Mouse (Mus musculus) spleen, adult 2 months (tissue): ENCODE measurements around the gene Smap1. TPM values are rescaled to one million over a fixed set of nuclear protein-coding genes. Genes with fewer than 3 reads are reported as not detected.

ENCODE experiments used
- DNase-seq, 2 experiments: peaks; one replicate each; pipeline versions ENCODE4 v3.0.0 to v3.0.0-alpha.2; 2012 to 2021; ENCODE audit warnings: low spot score in 2 of 2, low read depth in 1 of 2
- H3K27ac ChIP-seq: fragments of 200-500 bp; 2 replicates; pipeline ENCODE4 v1.5.1; 2012; ENCODE audit warnings: low read length, inconsistent platforms; ENCODE audit not compliant: insufficient read depth
- H3K27me3 ChIP-seq: fragments of 200-500 bp; 2 replicates; pipeline ENCODE4 v1.6.1; 2012; ENCODE audit warnings: mild to moderate bottlenecking, moderate library complexity, low read length, inconsistent platforms; ENCODE audit not compliant: control insufficient read depth, insufficient read depth
- H3K36me3 ChIP-seq: fragments of 200-500 bp; 2 replicates; pipeline ENCODE4 v1.6.1; 2012; ENCODE audit warnings: mild to moderate bottlenecking, low read length, inconsistent platforms; ENCODE audit not compliant: control insufficient read depth, insufficient read depth
- H3K4me1 ChIP-seq: fragments of 200-500 bp; 2 replicates; pipeline ENCODE4 v1.6.1; 2011; ENCODE audit warnings: inconsistent platforms; ENCODE audit not compliant: control insufficient read depth, insufficient read depth, insufficient read length
- H3K4me3 ChIP-seq: fragments of 200-500 bp; 2 replicates; pipeline ENCODE4 v1.5.1; 2011; ENCODE audit warnings: mild to moderate bottlenecking, inconsistent platforms; ENCODE audit not compliant: insufficient read depth, insufficient read length; ENCODE audit errors: extremely low read depth
- CTCF ChIP-seq: fragments of 200-500 bp; IDR thresholded peaks from 2 replicates; pipeline ENCODE4 v1.5.1; 2011; ENCODE audit warnings: mild to moderate bottlenecking, inconsistent platforms; ENCODE audit not compliant: insufficient read depth, insufficient read length, insufficient replicate concordance; ENCODE audit errors: extremely low read depth
- POLR2A ChIP-seq: fragments of 200-500 bp; IDR thresholded peaks from 2 replicates; pipeline ENCODE4 v1.6.1; 2011; ENCODE audit warnings: low read depth, low read length, inconsistent platforms
- WGBS: fragments of 180-500 bp; shearing (Covaris S2); methylation state at CpG from one replicate; pipeline ENCODE4 v1.1.7; 2018; 5-methylcytosine and 5-hydroxymethylcytosine counted together
- polyA plus RNA-seq: library from polyadenylated mRNA; depleted of rRNA; stranded (reverse); fragments of >200 nt; gene quantifications from 2 replicates; pipeline ENCODE4 v1.2.3, GENCODE M21; 2012

The Smap1 gene
- polyA plus RNA-seq, 1 experiment, result 24.3 TPM

- Histone ChIP-seq H3K36me3 (no peaks in the 10 kb centered on the region), H3K4me3 (no peak overlapping the region), H3K4me1 (no peaks in the 10 kb centered on the region), H3K27me3 (no peaks in the 10 kb centered on the region), H3K27ac (no peak overlapping the region)
- no peak for TF ChIP-seq POLR2A
- TF ChIP-seq CTCF, result no peak
- DNase-seq, result no peak
- 47% methylated on average over 4 of the region's 4 CpGs for WGBS
Observed at GRCm38 (mm10) chr1:23935408-23935762, 13.3 kb upstream of the Smap1 start.

DNA sequence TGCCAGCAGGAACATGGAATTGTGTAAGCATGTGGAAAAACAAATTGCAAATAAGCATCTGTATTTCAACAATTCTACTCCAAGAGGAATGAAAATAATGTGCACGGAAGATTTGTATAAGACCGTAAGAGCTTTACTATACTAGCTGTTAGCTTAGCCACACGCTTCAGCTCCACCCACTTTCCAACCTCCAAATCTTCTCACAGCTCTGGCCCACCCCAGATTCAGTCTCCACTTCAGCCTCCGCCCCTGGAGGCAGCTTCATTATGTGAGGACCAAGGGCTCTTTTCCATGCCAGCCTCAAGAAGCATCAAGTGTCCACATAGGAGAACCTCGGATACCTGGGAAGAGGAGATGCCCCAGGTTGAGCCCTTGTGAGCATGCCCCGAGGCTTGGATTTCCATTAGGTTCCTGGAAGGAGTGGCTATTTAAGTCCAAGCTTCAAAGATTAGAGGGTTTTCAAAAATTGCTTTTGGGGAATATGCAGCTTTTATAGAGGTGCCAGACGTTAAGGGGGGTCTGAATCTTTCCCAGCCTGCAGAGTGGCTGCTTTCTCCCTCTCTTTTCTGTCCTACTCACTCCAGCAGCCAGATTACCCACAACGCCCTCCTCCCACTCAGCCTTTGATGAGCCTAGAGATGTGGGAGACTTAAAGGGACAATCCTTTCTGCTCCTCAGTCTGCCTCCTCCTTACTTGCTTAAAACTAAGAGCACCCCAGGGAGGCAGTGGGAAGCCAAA is 12.7 kb upstream of the Smap1 start:
- DNase-seq, result no peak
- H3K36me3 ChIP-seq, result no peaks in the 10 kb centered on the region
- TF ChIP-seq CTCF, result no peak
- TF ChIP-seq POLR2A, result no peak
- no peaks in the 10 kb centered on the region for H3K27me3 ChIP-seq
- no peak overlapping the region for H3K4me3 ChIP-seq
- no peaks in the 10 kb centered on the region for H3K4me1 ChIP-seq
- WGBS, result 76% methylated on average over 8 of the region's 8 CpGs
- H3K27ac ChIP-seq, result no peak overlapping the region

DNA sequence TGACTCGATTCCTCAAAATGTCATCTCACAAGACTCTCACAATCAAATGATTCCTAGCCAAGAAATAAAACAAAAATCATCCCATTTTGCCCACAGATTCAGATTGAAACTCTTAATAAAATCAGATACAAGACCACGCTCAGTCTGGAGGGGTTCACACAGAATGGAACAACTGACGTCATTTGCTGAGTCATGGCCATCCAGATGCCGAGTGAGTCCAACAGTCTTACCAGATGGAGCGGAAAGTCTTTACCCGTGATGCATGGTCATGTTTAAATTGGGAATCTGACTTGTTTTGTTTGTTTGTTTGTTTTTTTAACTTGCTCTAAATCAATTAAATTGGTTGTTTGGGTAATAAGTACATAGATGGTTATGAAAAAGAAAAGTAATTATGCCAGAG is 7.3 kb upstream of the Smap1 start:
- DNase-seq, result no peak
- TF ChIP-seq CTCF, result no peak
- WGBS, result 88% methylated on average over 6 of the region's 6 CpGs
- no peaks in the 10 kb centered on the region for H3K27me3 ChIP-seq
- no peaks in the 10 kb centered on the region for H3K4me1 ChIP-seq
- no peak overlapping the region for H3K27ac ChIP-seq
- no peak overlapping the region for H3K4me3 ChIP-seq
- no peaks in the 10 kb centered on the region for H3K36me3 ChIP-seq

GRCm38 (mm10) chr1:23928371-23928770 is 6.3 kb upstream of the Smap1 start:
- H3K27ac ChIP-seq, result no peak overlapping the region
- H3K27me3 ChIP-seq, result no peaks in the 10 kb centered on the region
- no peak for DNase-seq
- H3K4me1 ChIP-seq, result no peaks in the 10 kb centered on the region
- 85% methylated on average over 3 of the region's 3 CpGs for whole genome bisulfite sequencing
- TF ChIP-seq CTCF (no peak), POLR2A (no peak)
- H3K36me3 ChIP-seq, result no peaks in the 10 kb centered on the region
- no peak overlapping the region for H3K4me3 ChIP-seq

GRCm38 (mm10) chr1:23923779-23924708 is 1.9 kb upstream of the Smap1 start:
- no peaks in the 10 kb centered on the region for H3K36me3 ChIP-seq
- no peak overlapping the region for H3K27ac ChIP-seq
- TF ChIP-seq POLR2A (no peak), CTCF (no peak)
- 68% methylated on average over 7 of the region's 7 CpGs for WGBS
- no peak for DNase-seq
- peaks cover 4% of the 10 kb centered on the region; the same call in 1 of the 2 replicates for H3K4me1 ChIP-seq
- H3K4me3 ChIP-seq, result no peak overlapping the region
- no peaks in the 10 kb centered on the region for H3K27me3 ChIP-seq

DNA sequence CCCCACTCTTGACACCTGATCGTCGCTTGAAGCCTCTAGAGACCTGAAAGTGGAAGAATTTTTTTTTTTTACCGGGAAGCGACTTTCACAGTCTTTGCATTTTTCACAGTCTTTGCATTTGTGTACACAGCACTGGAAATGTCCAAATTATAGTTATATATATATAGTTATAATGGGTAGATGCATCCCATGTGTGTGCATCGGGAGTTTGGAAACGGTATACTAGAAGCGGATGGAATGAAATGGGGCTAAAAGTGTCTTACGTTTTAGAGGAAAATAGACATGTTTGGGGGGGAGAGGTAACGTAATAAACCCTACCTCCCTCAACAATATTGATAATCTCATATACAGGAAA is 390 bp upstream of the Smap1 start:
- TF ChIP-seq CTCF (no peak), POLR2A (no peak)
- peaks cover 4% of the 10 kb centered on the region; the same call in 1 of the 2 replicates for H3K4me1 ChIP-seq
- peak overlapping the region; percentile 75 for H3K27ac ChIP-seq
- WGBS, result 35% methylated on average over 9 of the region's 9 CpGs
- no peak for DNase-seq
- no peaks in the 10 kb centered on the region for H3K36me3 ChIP-seq
- H3K4me3 ChIP-seq, result peak overlapping the region; percentile 84
- H3K27me3 ChIP-seq, result no peaks in the 10 kb centered on the region
